Mouse (Mus musculus): ENCODE measurements around the gene Zfp507. TPM values are rescaled to one million over a fixed set of nuclear protein-coding genes. Genes with fewer than 3 reads are reported as not detected.

Zfp507 gene
- polyA plus RNA-seq, 1 experiment from 2014 or later: 17.5 TPM

Other genes with a start within 250 kb of the Zfp507 start
- 45.9 and 50.3 TPM in 2 replicates for gene Nudt19, start 246.7 kb downstream of the Zfp507 start, polyA plus RNA-seq (2016; fragmentation: Nextera tagmentation; extraction: Ambion mirVana)
- gene Rgs9bp, start 217.4 kb downstream of the Zfp507 start, polyA plus RNA-seq (2016; fragmentation: Nextera tagmentation; extraction: Ambion mirVana): 0.09 and 0.44 TPM in 2 replicates
- 40.2 and 41.1 TPM in 2 replicates for gene Ankrd27, start 216.8 kb downstream of the Zfp507 start, polyA plus RNA-seq (2016; fragmentation: Nextera tagmentation; extraction: Ambion mirVana)
- 316 and 317 TPM in 2 replicates for gene Pdcd5, start 155.5 kb downstream of the Zfp507 start, polyA plus RNA-seq (2016; fragmentation: Nextera tagmentation; extraction: Ambion mirVana)
- gene Dpy19l3, start 48.5 kb downstream of the Zfp507 start, polyA plus RNA-seq (2016; fragmentation: Nextera tagmentation; extraction: Ambion mirVana): 30.5 and 31.5 TPM in 2 replicates

Measured in forebrain, embryonic 10.5 days (tissue).